Mouse (Mus musculus) brain, embryonic 14.5 days (tissue): ENCODE data around the gene Apba2. TPM values are rescaled to one million over a fixed set of nuclear protein-coding genes. Genes with fewer than 3 reads are reported as not detected.

Experiments used
- DNase-seq: peaks from one replicate; pipeline ENCODE4 v3.0.0-alpha.2; 2011; ENCODE audit warnings: low read depth
- CTCF ChIP-seq: fragments of 200-500 bp; IDR thresholded peaks from 2 replicates; pipeline ENCODE4 v1.5.1; 2012; ENCODE audit warnings: inconsistent platforms, mild to moderate bottlenecking, moderate library complexity, borderline replicate concordance; ENCODE audit not compliant: insufficient read depth, insufficient read length; ENCODE audit errors: extremely low read depth
- POLR2A ChIP-seq: fragments of 200-500 bp; IDR thresholded peaks from 2 replicates; pipeline ENCODE4 v1.6.1; 2012; ENCODE audit warnings: mild to moderate bottlenecking, inconsistent platforms, borderline replicate concordance; ENCODE audit not compliant: poor library complexity, insufficient read depth, insufficient read length, severe bottlenecking; ENCODE audit errors: extremely low read depth
- polyA plus RNA-seq: library from polyadenylated mRNA; depleted of rRNA; stranded (reverse); fragments of >200 nt; gene quantifications from 2 replicates; pipeline ENCODE4 v1.2.3, GENCODE M21; 2012

The Apba2 gene
- polyA plus RNA-seq, 1 experiment, result 182 TPM

DNA sequence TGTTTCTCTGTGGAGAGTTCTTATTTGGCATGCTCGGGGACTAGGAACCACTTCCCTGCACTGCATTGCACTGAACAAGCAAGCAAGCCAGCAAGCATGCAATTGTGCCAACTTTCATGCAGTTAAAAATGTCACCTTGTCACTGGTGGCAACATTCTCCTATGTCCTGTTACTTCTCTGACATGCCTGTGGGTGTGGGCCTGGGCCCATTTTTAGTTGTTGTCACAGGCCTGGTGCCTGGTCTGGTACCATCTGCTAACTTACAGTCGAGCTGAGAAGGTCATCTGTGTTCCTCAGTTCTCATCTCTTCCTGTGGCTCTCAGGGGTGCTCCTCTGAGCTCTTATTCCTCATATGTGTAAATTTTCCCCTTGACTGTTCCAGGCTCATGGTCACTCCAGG is 33.8 kb downstream of the Apba2 start:
- TF ChIP-seq CTCF, result no peak
- no peak for DNase-seq

- TF ChIP-seq CTCF (no peak), POLR2A (no peak)
- DNase-seq, result peak; percentile 67
These were observed 38.1 kb downstream of the Apba2 start for GRCm38 (mm10) chr7:64539450-64540148.

GRCm38 (mm10) chr7:64546801-64547200 is 45.3 kb downstream of the Apba2 start:
- TF ChIP-seq POLR2A (no peak), CTCF (no peak)
- DNase-seq, result no peak

- TF ChIP-seq POLR2A, result no peak
- no peak for TF ChIP-seq CTCF
- DNase-seq, result peak; percentile 59
These were observed 49.4 kb downstream of the Apba2 start for GRCm38 (mm10) chr7:64550856-64551255.

- no peak for DNase-seq
- TF ChIP-seq POLR2A (no peak), CTCF (peak; percentile 3; the same call in 1 of the 2 replicates)
These were observed 51.2 kb downstream of the Apba2 start for GRCm38 (mm10) chr7:64552523-64553190.

DNA sequence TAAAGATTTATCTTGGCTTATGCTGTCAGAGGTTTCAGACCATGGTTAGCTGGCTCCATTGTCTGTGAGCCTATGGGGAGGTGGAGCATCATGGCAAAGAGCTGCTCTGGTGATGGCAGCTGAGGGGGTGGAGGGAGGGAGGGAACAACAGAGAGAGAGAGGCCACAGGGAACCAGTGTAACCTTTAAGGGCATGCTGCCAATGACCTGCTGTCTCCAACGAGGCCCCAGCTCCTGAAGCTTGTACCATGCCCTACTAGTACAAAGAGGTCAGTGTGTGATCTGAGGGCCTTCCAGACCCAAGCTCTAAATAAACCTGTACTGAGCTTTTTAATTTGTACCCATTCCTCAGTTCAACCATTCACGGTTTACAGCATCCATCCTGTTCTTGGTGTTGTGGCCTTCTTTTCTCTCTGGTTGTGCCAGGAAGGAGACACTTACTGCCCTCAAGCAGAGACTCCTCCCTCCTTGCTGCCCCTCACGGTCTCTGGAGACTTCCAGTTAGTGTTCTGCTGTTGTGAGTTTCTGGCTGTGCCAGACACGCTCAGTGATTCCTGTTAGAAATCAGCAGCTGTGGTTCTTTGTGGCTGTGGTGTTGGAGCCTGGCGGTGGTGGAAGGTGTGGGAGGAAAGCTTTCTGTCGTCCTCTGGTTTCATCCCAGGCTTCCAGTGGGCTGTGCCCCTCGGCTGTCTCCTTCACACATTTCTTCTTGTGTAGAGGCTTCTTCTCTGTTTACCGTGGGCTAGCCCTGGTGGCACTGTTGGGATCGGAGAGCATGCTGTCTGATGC is 60.4 kb downstream of the Apba2 start:
- TF ChIP-seq POLR2A, result no peak
- no peak for TF ChIP-seq CTCF
- peak; percentile 17 for DNase-seq

DNA sequence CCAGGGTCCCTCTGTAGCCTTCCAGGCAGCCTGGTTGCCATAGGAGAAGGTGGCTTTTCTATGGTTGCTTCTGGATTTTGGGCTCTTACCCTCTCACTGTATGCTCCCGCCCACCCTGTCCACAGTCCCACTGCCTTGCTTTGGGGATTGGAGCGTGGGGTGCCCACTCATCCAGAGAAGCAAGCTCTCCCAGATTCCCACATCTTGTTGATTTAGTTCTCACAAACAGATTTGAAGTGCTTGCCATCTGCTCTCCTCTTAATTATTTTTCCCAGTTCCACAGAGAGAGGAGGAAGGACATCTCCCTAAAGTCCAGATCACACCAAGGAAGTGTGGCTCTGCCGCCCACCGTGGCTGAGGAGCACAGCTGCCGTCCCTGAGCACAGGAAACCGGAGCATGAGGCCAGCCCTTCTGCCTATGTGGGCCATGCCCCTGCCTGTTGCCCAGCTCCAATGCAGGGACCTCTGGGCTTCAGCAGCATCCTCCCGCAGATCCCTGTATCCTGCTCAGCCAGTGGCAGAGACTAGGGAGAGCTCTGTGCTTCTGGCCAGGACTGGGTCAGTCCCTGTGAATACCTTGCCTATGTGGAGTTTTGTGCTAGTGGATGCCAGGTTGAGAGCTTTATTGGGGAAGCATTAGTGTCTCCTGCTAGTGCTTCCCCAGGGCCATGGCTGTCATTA is 63.5 kb downstream of the Apba2 start:
- TF ChIP-seq CTCF, result no peak
- no peak for TF ChIP-seq POLR2A
- peak; percentile 20 for DNase-seq

GRCm38 (mm10) chr7:64566371-64567243 is 65.1 kb downstream of the Apba2 start:
- no peak for TF ChIP-seq POLR2A
- no peak for TF ChIP-seq CTCF
- no peak for DNase-seq

- TF ChIP-seq CTCF (no peak), POLR2A (no peak)
- no peak for DNase-seq
These were observed 67.2 kb downstream of the Apba2 start for GRCm38 (mm10) chr7:64568722-64569121.

DNA sequence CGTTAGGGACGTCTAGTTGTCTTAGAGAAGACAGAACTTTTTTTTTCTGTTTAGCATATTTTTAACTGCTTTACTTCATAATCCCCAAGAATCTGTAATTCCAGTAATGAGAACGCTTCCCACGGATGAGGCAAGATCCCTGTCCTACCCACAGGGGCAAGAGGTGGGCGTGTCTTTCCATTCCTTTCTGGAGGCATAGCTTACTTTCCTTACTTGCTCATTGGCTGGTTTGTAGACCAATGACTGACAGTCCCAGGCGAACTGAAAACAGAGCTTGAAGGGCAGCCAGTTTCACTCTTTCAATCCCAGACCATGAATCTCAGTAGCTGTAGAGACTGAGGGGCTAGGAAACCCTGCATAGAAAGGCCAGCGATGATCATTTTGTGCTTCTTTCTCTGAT is 68.2 kb downstream of the Apba2 start:
- peak; percentile 45 for DNase-seq
- TF ChIP-seq CTCF (no peak), POLR2A (no peak)
